Mouse (Mus musculus) gastrocnemius, postnatal 25 days (tissue): ENCODE measurements around the gene Foxn3. TPM values are rescaled to one million over a fixed set of nuclear protein-coding genes. Genes with fewer than 3 reads are reported as not detected.

Experiments used
- DNase-seq: peaks from one replicate; pipeline ENCODE4 v3.0.0; 2022
- total RNA-seq, 2 experiments: library from RNA; stranded (reverse); gene quantifications; 1 replicate in 1 of 2; 2 replicates in 1 of 2; pipeline ENCODE4 v1.2.3; 2021

Gene Foxn3
- total RNA-seq, 2 experiments from 2014 or later: 163 to 186 TPM

GRCm38 (mm10) chr12:99526571-99527140, 36.7 kb downstream of the Foxn3 start:
- peak; percentile 21 for DNase-seq

DNA sequence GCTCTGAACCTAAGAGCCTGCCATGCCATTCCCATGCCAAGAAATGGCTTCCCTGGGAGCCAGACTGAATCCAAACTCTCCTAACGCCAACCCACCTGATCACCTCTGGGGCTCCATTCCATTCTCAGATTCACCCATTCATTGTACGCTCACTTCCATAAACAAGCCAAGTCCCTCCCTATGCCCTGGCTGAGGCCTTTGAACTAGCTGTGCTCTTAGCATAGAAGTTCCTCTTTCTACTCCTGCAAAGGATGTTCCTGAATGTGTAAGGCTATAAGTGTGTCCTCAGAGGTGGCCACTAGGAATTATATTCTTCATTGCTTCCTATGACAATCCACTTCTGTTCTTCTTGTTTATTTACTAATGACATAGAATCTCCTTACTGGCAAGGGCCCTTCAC, 40.5 kb downstream of the Foxn3 start:
- no peak for DNase-seq

GRCm38 (mm10) chr12:99519862-99520261, 43.5 kb downstream of the Foxn3 start:
- DNase-seq: no peak

DNA sequence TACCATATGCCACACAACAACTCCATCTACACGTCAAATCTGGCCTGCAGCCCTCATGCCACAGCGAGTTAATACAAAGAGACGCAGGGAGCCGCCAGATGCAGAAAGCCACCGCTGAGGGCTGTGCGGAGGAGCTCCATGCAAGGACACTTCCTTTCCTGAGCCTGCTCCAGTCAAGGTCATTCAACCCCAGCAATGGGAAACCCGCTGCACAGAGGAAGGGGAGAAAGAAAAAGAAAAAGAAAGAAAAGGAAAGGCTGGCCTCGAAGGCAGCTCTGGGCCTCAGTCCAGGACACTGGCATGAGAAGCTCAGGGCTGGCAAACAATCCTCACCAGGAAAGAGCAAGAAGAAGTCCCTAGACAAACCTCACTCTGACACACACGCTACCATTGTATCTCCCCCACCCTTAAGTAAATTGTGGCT, 44.2 kb downstream of the Foxn3 start:
- no peak for DNase-seq

- no peak for DNase-seq
Measured at GRCm38 (mm10) chr12:99518640-99519039, 44.7 kb downstream of the Foxn3 start.

- DNase-seq: no peak
Measured at GRCm38 (mm10) chr12:99518126-99518525, 45.3 kb downstream of the Foxn3 start.

- no peak for DNase-seq
Measured at GRCm38 (mm10) chr12:99517296-99517695, 46.1 kb downstream of the Foxn3 start.

DNA sequence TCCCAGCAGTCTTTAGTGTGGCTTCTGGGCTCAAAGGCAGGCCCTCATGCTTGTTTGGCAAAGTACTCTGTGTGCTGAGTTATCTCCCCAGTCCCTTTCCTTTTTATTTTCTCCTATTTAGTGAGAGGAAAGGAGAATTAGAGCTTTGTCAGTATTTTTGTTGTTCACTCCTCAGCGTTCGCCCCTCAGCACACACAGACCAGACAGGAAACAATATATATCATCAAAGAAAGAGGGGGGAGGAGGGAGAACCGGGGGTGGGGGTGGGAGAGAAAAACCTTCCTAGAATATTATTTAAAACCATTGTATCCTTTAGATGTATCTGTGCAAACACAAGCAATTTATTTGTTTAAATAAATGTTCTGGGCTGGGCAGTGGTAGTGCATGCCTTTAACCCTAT, 47.9 kb downstream of the Foxn3 start:
- DNase-seq: no peak

- no peak for DNase-seq
Measured at GRCm38 (mm10) chr12:99511644-99512043, 51.7 kb downstream of the Foxn3 start.

DNA sequence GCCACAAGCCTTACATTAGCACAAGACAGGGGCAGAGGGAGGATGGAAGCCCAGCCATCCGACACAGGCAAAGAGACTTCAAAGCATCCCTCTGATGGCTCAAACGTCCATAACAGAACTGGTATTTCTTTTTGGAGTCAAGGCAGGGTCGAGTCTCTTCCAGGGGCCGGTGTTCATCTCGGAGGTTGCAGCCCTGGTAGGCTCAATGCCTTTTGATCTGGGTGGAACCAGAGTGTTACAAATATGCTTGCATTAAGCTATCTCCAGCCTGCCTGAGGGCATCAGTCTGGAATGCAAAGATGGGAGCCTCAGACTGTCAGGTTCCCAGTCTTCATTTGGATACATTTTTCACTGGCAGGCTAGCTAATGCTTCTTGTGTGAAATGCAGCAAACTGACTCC, 52.6 kb downstream of the Foxn3 start:
- DNase-seq: no peak

- no peak for DNase-seq
Measured at GRCm38 (mm10) chr12:99502225-99502624, 61.2 kb downstream of the Foxn3 start.

- no peak for DNase-seq
Measured at GRCm38 (mm10) chr12:99498978-99499694, 64.2 kb downstream of the Foxn3 start.

- no peak for DNase-seq
Measured at GRCm38 (mm10) chr12:99498189-99498977, 65.0 kb downstream of the Foxn3 start.

- DNase-seq: no peak
Measured at GRCm38 (mm10) chr12:99496945-99497344, 66.4 kb downstream of the Foxn3 start.

DNA sequence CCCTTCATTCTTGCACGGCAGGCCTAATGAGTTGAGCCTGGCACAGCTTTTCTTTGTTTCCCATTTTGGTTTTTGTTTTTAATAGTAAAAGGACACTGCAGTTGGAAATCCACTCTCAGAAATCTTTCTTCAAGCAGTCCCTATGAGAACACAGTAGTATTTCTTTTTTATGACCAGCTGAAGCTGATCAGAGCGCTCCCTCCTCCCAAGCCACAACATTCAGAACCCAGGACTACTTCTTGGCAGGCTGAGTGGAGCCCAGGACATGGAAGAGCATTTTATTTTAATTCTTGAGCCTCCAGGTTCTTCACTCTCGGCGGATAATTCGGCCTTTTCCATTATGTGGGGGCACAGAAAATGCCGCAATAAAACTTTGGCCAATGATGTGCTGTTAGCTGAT, 73.2 kb downstream of the Foxn3 start:
- no peak for DNase-seq

GRCm38 (mm10) chr12:99489001-99489592, 74.3 kb downstream of the Foxn3 start:
- no peak for DNase-seq

DNA sequence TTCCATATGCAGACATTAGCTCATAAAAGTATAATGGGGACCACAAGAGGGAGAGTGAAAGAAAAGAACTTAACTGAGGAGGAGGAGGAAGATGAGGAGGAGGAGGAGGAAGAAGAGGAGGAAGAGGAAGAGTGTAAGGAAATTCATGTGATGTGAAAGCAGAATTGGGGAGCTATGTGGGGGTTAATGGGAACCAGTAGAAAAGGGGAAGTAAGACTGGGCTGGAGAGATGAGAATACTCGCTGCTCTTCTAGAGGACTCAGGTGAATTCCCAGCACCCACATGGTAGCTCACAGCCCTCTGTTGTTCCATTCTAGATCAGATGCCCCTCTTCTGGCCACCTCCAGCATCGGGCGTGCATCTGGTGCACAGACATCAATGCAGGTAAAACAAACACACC, 83.0 kb downstream of the Foxn3 start:
- no peak for DNase-seq

DNA sequence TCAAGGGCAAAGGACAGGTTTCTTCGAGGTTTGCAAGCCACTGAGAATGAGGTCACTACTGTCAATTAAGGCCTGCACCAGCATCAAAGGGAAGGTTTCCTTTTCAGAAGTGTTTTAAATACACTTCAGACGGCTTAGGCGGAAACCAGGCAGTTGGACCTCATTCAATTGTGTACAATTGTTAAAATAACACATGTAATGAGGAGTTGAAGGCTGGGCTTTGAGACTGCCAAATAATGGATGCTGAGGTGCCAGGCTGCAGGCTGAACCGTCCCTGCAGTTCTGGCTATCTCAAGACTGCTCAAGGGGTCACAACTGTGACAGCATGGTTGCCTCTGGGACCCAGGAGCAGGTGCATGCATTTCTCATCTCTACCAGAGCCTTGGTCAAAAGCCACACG, 89.2 kb downstream of the Foxn3 start:
- no peak for DNase-seq

DNA sequence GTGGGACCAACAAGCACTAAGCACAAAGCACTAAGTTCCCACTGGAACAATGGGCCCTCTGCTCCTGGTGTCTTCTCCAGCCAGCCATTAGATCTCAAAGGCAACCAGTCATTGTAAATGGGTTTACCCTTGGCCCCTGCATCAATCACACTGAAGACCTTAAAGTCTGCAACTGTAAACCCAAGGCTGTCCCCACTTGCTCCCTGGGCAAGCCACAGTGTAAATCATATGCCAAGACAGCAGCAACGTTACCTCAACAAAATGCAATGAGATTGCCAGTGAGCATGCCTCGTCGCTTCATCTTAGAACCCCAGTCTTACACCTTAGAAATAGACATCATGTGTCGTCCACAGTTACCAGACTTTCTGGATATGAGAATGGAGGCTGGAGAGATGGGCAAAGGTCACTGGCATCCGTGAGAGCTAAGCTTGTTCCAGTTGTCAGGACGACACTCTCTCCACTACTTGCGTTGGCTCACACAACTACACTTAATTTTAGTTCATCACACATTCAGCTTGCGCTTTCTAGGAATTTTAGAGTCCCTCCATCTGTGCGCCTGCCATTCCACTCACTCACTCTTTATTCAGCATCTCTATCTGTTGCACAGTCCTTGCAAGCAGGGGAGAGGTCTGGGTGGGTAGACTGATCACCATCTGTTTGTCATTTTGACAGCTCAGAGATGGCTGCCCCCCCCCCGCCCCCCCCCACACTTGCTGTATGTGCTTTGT, 89.8 kb downstream of the Foxn3 start:
- DNase-seq: no peak

DNA sequence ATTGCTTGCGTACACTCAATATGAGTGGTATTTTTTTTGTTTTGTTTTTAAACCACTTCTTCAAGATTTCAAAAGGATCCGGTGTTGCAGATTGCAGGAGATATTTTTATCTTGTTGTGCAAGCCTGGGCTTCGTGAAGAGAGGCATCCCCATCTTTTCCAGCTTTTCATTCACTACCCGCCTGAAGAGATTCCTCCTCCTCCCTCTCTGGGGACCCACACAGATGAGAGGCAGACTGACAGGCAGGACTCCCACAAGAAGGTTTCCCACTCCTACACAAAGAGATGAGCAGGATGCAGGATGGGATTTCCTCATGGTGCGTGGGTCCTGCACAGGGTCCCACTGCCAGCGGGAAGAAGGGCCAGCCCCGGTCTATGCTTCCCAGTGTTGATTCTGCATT, 92.0 kb downstream of the Foxn3 start:
- no peak for DNase-seq

DNA sequence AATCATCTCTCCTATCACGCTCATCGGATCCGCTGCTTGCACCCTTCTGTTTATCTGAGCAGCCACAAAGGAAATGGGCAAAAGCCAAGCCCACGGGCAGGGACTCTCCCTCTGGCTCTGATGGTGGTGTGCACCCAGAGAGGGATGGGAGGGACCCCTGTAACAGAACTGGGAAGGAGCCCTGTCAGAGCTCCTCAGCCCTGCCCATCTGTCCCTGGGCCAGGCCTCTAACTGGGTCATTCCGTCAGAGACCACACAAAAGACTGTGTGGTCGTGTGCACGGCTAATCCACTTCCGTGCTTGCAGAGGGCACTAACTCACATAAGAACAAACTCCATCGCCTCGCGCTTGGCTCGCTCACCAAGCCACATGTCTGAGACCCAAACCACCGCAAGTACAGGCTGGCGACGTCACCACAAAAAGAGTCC, 95.5 kb downstream of the Foxn3 start:
- DNase-seq: peak; percentile 48

DNA sequence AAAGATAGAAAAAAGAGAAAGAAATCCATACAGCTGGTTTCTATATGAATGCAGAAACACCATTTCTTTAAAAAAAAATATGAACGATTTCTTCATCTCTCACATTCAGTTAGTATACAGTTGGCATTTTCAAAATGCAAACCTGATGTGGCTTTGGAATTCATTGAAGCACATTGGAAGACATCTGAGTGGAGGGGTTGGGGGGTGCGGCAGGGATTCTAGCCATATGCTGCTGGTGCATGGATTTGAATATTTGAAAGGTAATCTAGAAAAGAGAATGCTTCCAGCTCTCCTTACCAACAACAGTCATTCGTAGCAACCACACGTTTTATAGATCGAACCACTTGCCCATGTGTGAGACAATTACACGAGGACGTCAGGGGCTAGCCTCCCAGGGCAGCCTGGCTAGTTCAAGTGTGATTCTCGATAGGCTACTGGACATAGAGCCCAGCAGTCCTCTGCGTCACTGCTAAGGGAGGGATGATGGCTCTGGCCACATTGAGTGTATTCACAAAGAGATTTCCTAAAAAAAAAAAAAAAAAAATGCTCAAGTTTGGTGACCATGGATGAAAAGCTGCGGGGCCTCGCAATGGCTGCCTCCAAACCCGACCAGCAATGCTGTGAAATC, 96.0 kb downstream of the Foxn3 start:
- no peak for DNase-seq
